Mouse (Mus musculus) ES-E14 (cell line): Measurements from ENCODE around the gene Rora.

ENCODE experiments used
- HCFC1 ChIP-seq: IDR thresholded peaks from 2 replicates; pipeline ENCODE4 v1.6.1; 2012; ENCODE audit warnings: low read length, inconsistent platforms, borderline replicate concordance; ENCODE audit not compliant: insufficient read depth
- MAFK ChIP-seq: IDR thresholded peaks from 2 replicates; pipeline ENCODE4 v1.6.1; 2014; ENCODE audit warnings: mild to moderate bottlenecking, low read depth, low read length, inconsistent platforms; ENCODE audit not compliant: insufficient read depth

GRCm38 (mm10) chr9:69301445-69301844, 647.9 kb downstream of the Rora start:
- no peak for TF ChIP-seq HCFC1
- no peak for TF ChIP-seq MAFK
